Mouse (Mus musculus) monocyte, adult 5-6 weeks (primary cell): ENCODE measurements around the gene Ctsd. TPM values are rescaled to one million over a fixed set of nuclear protein-coding genes. Genes with fewer than 3 reads are reported as not detected.
"Not testable (repeated sequence)": the region's sequence is repeated elsewhere in the genome, so short reads cannot be mapped to it uniquely, and the experiment has no call there.

Experiments
- ATAC-seq: fragments of 153-309, 156-312 bp; replicated peaks from 2 replicates; pipeline ENCODE4 v1.8.0; 2017; ENCODE audit warnings: mild to moderate bottlenecking; ENCODE audit not compliant: low TSS enrichment, insufficient number of reproducible peaks, severe bottlenecking, poor library complexity, low FRiP score
- total RNA-seq: library from RNA; stranded (forward); fragments of 200-1000, 200-491, 200-594 nt; gene quantifications from 3 replicates; pipeline ENCODE4 v1.2.3, GENCODE M21; 2017

The Ctsd gene
- total RNA-seq, 1 experiment from 2014 or later, result 304 TPM

DNA sequence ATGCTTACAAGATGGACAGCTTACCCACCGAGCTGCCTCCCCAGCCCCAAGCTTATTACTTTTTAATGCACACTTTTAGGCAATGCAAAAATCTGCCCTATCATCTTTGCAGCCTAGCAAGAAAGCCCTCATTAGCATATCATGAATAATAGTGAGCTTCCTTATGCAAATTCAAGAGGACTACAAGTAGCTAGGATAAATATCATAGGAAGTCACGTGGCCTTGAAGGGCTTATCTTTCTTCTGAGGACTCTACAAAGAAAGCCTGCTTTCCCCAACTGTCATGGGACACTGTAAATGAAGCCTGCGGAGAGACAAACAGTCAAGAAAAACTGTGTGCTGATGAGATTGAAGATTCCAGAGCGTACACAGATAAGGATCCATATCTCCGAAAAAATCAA lies 36.3 kb downstream of the Ctsd start:
- ATAC-seq, result no peak

GRCm38 (mm10) chr7:142349308-142349961 lies 38.4 kb downstream of the Ctsd start:
- ATAC-seq, result no peak

- no peak for ATAC-seq
Measured at GRCm38 (mm10) chr7:142347542-142347941, 40.3 kb downstream of the Ctsd start.

- peak; percentile 70 for ATAC-seq
Measured at GRCm38 (mm10) chr7:142342247-142342640, 45.6 kb downstream of the Ctsd start.

- no peak for ATAC-seq
Measured at GRCm38 (mm10) chr7:142341564-142342246, 46.1 kb downstream of the Ctsd start.

DNA sequence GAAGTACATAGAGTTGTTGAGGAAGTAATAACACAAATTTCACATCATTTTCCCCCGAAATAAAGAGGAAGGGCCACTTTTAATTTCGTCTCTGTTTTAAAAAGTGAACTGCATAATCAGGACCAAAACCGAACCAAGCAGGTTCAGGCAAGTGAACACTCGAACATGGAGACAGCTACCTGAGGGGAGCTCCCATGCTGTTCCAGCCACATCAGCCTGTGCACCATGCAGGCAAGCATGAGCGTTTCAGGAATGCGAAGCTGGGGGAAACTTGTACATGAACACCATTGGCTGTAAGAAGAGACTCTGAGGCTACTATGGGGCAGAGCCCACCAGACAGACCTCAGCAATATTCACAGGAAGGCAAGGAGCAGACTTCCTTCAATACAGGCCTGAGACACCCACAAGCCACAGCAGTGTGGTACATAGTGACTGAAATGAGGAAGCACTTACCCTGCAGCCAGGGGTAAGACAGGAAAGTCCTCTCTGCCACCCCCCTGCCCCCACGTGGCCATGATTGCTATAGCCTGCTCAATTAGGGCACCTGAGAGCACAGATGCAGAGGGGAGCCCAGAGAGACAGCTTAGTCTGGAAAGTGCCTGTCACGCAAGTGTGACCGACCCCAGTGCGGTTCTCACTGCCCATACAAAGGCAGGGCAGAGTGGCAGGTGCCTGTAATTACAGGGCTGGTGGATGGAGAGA lies 47.4 kb downstream of the Ctsd start:
- ATAC-seq, result peak; percentile 88

DNA sequence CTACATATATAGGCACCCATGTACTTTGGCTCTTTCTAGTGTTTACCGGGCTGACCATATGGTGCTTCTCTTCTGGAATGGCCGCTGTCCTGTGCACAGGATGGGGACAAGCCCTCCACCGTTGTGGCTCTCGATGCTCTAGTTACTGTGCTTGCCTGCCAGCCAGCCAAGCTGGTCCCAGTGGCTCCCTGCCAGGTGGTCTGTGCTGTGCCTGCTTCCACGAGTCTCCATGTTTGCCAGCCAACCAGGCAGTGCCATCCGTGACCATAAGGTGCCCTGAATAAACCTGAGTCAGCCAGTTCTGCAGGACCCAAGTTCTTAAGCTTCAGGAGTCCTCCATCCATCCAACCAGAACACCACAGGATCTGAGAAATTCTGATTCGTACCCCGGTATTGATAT lies 52.7 kb downstream of the Ctsd start:
- no peak for ATAC-seq

GRCm38 (mm10) chr7:142334246-142334645 lies 53.6 kb downstream of the Ctsd start:
- ATAC-seq, result peak; percentile 65; the same call in 1 of the 2 replicates

GRCm38 (mm10) chr7:142332741-142333140 lies 55.1 kb downstream of the Ctsd start:
- ATAC-seq, result not testable (repeated sequence)

DNA sequence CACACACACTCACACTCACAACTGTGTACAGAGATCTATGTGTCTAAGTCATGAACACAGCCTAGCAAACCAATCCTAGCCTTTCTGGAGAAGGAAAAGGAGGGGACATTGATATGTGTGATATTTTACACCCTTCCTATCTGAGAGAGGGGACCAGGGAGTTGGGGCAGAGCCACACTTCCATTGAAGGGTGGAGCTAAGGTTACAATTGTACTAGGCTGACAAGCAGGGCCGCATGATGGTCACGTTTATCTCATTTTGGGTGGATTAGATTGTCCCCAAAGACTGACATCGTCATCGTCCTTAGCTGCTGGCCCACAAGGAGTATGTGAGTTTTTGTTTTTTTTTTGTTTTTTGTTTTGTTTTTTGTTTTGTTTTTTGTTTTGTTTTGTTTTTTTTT lies 56.6 kb downstream of the Ctsd start:
- ATAC-seq, result no peak

GRCm38 (mm10) chr7:142330271-142330724 lies 57.5 kb downstream of the Ctsd start:
- no peak for ATAC-seq

DNA sequence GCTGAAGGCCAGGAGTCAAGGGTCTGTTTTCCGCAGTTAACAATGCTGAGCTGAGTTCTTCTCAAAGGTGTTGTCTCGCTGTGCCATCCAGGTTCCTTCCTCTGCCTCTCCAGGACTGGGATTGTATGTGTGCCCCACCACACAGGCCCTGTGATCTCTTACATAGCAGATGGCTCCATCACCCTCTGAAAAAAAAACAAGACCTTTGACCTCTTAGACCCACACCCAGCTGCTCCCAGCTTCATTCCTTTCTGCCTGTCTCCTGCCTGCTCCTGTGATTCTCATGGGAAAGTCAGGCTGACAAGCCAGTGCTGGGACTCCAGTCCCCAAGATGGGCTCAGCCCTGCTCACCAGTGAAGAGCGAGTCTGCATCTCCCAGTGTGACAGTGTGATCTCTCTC lies 59.3 kb downstream of the Ctsd start:
- no peak for ATAC-seq

DNA sequence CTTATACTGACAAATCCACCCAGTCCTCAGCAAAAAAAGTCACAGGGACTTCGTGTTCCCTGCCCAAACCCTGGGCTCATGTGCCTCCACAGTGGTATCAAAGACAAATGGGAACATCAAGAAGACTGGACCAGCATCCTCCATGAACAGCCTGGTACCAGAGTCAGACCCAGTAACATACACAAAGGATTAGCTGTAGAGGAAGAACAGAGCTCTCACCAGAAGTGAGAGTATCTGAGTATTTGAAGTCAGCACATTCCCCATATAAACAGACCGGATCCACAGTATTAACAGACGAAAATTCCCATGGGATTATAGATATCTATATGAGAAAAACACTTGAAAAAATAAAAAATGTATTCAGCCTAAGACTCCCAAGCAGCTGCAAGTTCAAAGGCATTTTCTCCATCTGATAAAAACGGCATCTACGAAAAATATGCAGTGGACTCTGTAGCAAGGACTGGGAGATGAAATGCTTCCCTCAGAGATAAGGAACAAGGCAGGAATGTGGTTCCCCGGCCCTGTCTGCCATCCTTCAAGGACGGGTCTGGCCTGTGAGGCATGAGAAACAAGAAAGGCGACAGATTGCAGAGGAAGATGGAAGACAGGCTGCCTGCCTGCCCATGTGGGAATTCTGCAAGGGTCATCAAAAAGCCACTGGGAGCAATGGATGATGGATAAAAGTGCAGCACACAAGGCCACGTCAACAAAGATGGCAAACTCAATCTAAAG lies 61.0 kb downstream of the Ctsd start:
- ATAC-seq, result no peak

Other genes with a start within 250 kb of the Ctsd start
- gene Gm45337, start 243.4 kb downstream of the Ctsd start, total RNA-seq, result not detected in 3 replicates
- not detected in 3 replicates for gene Gm29735, start 230.9 kb downstream of the Ctsd start, total RNA-seq
- not detected in 3 replicates for gene Gm4553, start 222.3 kb downstream of the Ctsd start, total RNA-seq
- not detected in 3 replicates for gene Krtap5-2, start 212.0 kb downstream of the Ctsd start, total RNA-seq
- not detected in 3 replicates for gene Gm10153, start 197.6 kb downstream of the Ctsd start, total RNA-seq
- gene Krtap5-3, start 186.7 kb downstream of the Ctsd start, total RNA-seq, result not detected in 3 replicates
- not detected in 3 replicates for gene Gm7579, start 176.2 kb downstream of the Ctsd start, total RNA-seq
- gene Krtap5-5, start 158.1 kb downstream of the Ctsd start, total RNA-seq, result not detected in 3 replicates
- gene Gm40460, start 147.0 kb downstream of the Ctsd start, total RNA-seq, result not detected in 3 replicates
- gene Gm2431, start 129.7 kb downstream of the Ctsd start, total RNA-seq, result not detected in 3 replicates
- not detected in 3 replicates for gene Gm4559, start 113.7 kb downstream of the Ctsd start, total RNA-seq
- not detected in 3 replicates for gene Krtap5-1, start 90.9 kb downstream of the Ctsd start, total RNA-seq
- not detected in 3 replicates for gene Krtap5-4, start 84.5 kb downstream of the Ctsd start, total RNA-seq
- 10.2 to 46.5 TPM (median 13.9 TPM) in 3 replicates for gene Ifitm10, start 14.3 kb downstream of the Ctsd start, total RNA-seq
- 242 to 452 TPM (median 290 TPM) in 3 replicates for gene Gm49369, start 5.4 kb downstream of the Ctsd start, total RNA-seq
- not detected in 3 replicates for gene Syt8, start 46.8 kb upstream of the Ctsd start, total RNA-seq
- gene Tnni2, start 53.8 kb upstream of the Ctsd start, total RNA-seq, result 7.5 to 20.6 TPM (median 11.3 TPM) in 3 replicates
- gene Lsp1, start 72.8 kb upstream of the Ctsd start, total RNA-seq, result 1,011 to 1,374 TPM (median 1,247 TPM) in 3 replicates
- 13.6 to 16.7 TPM (median 15.5 TPM) in 3 replicates for gene Tnnt3, start 110.8 kb upstream of the Ctsd start, total RNA-seq
- 9.7 to 34.1 TPM (median 22.6 TPM) in 3 replicates for gene Mrpl23, start 144.6 kb upstream of the Ctsd start, total RNA-seq